Mouse (Mus musculus) heart, embryonic 13.5 days (tissue): ENCODE data around the gene Casz1. TPM values are rescaled to one million over a fixed set of nuclear protein-coding genes. Genes with fewer than 3 reads are reported as not detected.

Source experiments
- ATAC-seq: fragments of 200-750 bp; cut with Nextera tagmentation; 2 replicates; pipeline ENCODE4 v1.8.0; 2017; ENCODE audit warnings: moderate TSS enrichment; ENCODE audit not compliant: insufficient number of reproducible peaks, low FRiP score, low TSS enrichment; ENCODE audit errors: extremely low read depth
- H3K27ac ChIP-seq: fragments of 300-500 bp; sonication (generic); replicated peaks from 2 replicates; pipeline ENCODE4 v1.5.1; 2015; ENCODE audit warnings: moderate library complexity, mild to moderate bottlenecking, inconsistent platforms
- H3K27me3 ChIP-seq: fragments of 300-500 bp; sonication (generic); replicated peaks from 2 replicates; pipeline ENCODE4 v1.6.1; 2015; ENCODE audit warnings: mild to moderate bottlenecking, inconsistent platforms
- H3K36me3 ChIP-seq: fragments of 300-500 bp; sonication (generic); 2 replicates; pipeline ENCODE4 v1.6.1; 2015; ENCODE audit warnings: mild to moderate bottlenecking, inconsistent platforms
- H3K4me1 ChIP-seq: fragments of 300-500 bp; sonication (generic); 2 replicates; pipeline ENCODE4 v1.6.1; 2015; ENCODE audit warnings: inconsistent platforms
- H3K4me2 ChIP-seq: fragments of 300-500 bp; sonication (generic); 2 replicates; pipeline ENCODE4 v1.6.1; 2015; ENCODE audit warnings: inconsistent platforms, mild to moderate bottlenecking, moderate library complexity
- H3K4me3 ChIP-seq: fragments of 300-500 bp; sonication (generic); 2 replicates; pipeline ENCODE4 v1.5.1; 2015; ENCODE audit warnings: moderate library complexity, mild to moderate bottlenecking, inconsistent platforms
- H3K9ac ChIP-seq: fragments of 300-500 bp; sonication (generic); 2 replicates; pipeline ENCODE4 v1.6.1; 2015; ENCODE audit warnings: inconsistent platforms, mild to moderate bottlenecking, moderate library complexity
- H3K9me3 ChIP-seq: fragments of 300-500 bp; sonication (generic); 2 replicates; pipeline ENCODE4 v1.6.1; 2016; ENCODE audit warnings: inconsistent platforms
- WGBS: fragments of 180-500 bp; shearing (Covaris S2); methylation state at CpG from one replicate; pipeline ENCODE4 v1.1.7; 2015; ENCODE audit warnings: mixed read lengths; 5-methylcytosine and 5-hydroxymethylcytosine counted together
- polyA plus RNA-seq: library from polyadenylated mRNA; unstranded; fragments of >200 nt; fragmentation: Nextera tagmentation; extraction: Ambion mirVana; gene quantifications from 2 replicates; pipeline ENCODE4 v1.2.1, GENCODE M21; 2015

The Casz1 gene
- polyA plus RNA-seq, 1 experiment from 2014 or later, result 18.3 TPM

GRCm38 (mm10) chr4:148890892-148891838, 86.9 kb downstream of the Casz1 start:
- no peak; the same call in 1 of the 2 replicates for ATAC-seq
- 11% methylated on average over 52 of the region's 52 CpGs for WGBS
- H3K4me1 ChIP-seq, result peaks cover 52% of the 10 kb centered on the region
- no peaks in the 10 kb centered on the region for H3K36me3 ChIP-seq
- no peaks in the 10 kb centered on the region for H3K9me3 ChIP-seq
- H3K27ac ChIP-seq, result peak overlapping the region; percentile 46
- peaks cover 64% of the 10 kb centered on the region for H3K27me3 ChIP-seq
- H3K4me3 ChIP-seq, result peak overlapping the region; percentile 46
- H3K9ac ChIP-seq, result peak overlapping the region; percentile 70
- H3K4me2 ChIP-seq, result peak overlapping the region; percentile 64

DNA sequence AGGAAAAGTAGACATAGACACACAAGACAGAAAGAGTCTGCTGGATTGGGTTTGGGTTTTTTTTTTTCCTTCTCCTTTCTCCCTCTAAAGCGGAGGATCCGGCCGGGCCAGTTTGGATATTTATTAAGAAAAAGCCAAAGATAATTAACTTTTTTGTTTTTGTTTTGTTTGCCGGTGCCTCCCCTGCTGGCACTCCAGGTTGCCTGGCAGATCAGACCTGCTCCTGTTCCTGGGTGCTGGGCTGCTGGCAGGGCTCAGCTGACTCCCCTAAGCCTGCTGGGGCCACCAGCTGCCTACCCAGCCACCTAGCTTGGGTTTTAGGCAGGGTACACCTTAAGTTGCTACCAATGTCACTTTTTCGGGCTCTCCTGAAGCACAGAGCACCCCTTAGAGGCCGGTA, 91.9 kb downstream of the Casz1 start:
- Histone ChIP-seq H3K27me3 (peaks cover 74% of the 10 kb centered on the region), H3K27ac (no peak overlapping the region), H3K9me3 (no peaks in the 10 kb centered on the region), H3K9ac (no peak overlapping the region), H3K4me1 (peaks cover 47% of the 10 kb centered on the region), H3K36me3 (no peaks in the 10 kb centered on the region), H3K4me3 (no peak overlapping the region), H3K4me2 (no peak overlapping the region)
- WGBS, result 71% methylated on average over 6 of the region's 6 CpGs
- no peak for ATAC-seq

DNA sequence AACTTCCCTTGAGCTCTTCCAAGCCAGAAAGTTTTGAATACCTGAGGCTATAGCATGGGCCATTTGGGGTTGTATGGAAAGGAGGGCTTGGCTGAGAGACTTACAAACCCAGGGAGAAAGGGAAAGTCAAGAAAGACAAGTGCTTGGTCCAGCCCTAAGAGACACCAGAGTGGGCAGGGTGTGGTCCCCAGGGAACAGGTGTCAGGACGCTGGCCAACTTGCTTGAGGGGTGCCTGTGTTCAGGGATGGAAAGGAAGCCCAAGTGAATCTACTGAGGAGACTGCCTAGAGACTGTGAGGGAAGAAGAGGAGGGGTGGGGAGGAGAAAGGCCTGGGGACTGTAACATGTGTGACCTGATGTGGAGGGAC, 95.7 kb downstream of the Casz1 start:
- H3K27ac ChIP-seq, result peak overlapping the region; percentile 89
- peak overlapping the region; percentile 78 for H3K4me3 ChIP-seq
- 21% methylated on average over 1 of the region's 1 CpGs for WGBS
- no peaks in the 10 kb centered on the region for H3K9me3 ChIP-seq
- H3K9ac ChIP-seq, result peak overlapping the region; percentile 93
- no peak for ATAC-seq
- peaks cover 58% of the 10 kb centered on the region for H3K4me1 ChIP-seq
- H3K36me3 ChIP-seq, result 0 out of 2 replicates have a peak, but pooled peaks cover 9% of the 10 kb centered on the region
- H3K27me3 ChIP-seq, result peaks cover 61% of the 10 kb centered on the region
- peak overlapping the region; percentile 89 for H3K4me2 ChIP-seq

GRCm38 (mm10) chr4:148900295-148901211, 96.3 kb downstream of the Casz1 start:
- peak; percentile 69; the same call in 1 of the 2 replicates for ATAC-seq
- under 1% methylated on average over 119 of the region's 123 CpGs for WGBS

GRCm38 (mm10) chr4:148901275-148902052, 97.2 kb downstream of the Casz1 start:
- H3K9me3 ChIP-seq, result no peaks in the 10 kb centered on the region
- H3K4me1 ChIP-seq, result peaks cover 73% of the 10 kb centered on the region
- under 1% methylated on average over 62 of the region's 64 CpGs for WGBS
- 0 out of 2 replicates have a peak, but pooled peaks cover 12% of the 10 kb centered on the region for H3K36me3 ChIP-seq
- ATAC-seq, result no peak
- H3K4me2 ChIP-seq, result peak overlapping the region; percentile 89
- peak overlapping the region; percentile 89 for H3K27ac ChIP-seq
- H3K27me3 ChIP-seq, result peaks cover 57% of the 10 kb centered on the region
- peak overlapping the region; percentile 93 for H3K9ac ChIP-seq
- peak overlapping the region; percentile 78 for H3K4me3 ChIP-seq

More at GRCm38 (mm10) chr4:148900295-148901211, 96.3 kb downstream of the Casz1 start:
- 0 out of 2 replicates have a peak, but pooled peaks cover 12% of the 10 kb centered on the region for H3K36me3 ChIP-seq
- H3K9me3 ChIP-seq, result no peaks in the 10 kb centered on the region
- H3K27me3 ChIP-seq, result peaks cover 59% of the 10 kb centered on the region
- H3K27ac ChIP-seq, result peak overlapping the region; percentile 89
- peak overlapping the region; percentile 89 for H3K4me2 ChIP-seq
- H3K9ac ChIP-seq, result peak overlapping the region; percentile 93
- H3K4me3 ChIP-seq, result peak overlapping the region; percentile 78
- peaks cover 64% of the 10 kb centered on the region for H3K4me1 ChIP-seq

DNA sequence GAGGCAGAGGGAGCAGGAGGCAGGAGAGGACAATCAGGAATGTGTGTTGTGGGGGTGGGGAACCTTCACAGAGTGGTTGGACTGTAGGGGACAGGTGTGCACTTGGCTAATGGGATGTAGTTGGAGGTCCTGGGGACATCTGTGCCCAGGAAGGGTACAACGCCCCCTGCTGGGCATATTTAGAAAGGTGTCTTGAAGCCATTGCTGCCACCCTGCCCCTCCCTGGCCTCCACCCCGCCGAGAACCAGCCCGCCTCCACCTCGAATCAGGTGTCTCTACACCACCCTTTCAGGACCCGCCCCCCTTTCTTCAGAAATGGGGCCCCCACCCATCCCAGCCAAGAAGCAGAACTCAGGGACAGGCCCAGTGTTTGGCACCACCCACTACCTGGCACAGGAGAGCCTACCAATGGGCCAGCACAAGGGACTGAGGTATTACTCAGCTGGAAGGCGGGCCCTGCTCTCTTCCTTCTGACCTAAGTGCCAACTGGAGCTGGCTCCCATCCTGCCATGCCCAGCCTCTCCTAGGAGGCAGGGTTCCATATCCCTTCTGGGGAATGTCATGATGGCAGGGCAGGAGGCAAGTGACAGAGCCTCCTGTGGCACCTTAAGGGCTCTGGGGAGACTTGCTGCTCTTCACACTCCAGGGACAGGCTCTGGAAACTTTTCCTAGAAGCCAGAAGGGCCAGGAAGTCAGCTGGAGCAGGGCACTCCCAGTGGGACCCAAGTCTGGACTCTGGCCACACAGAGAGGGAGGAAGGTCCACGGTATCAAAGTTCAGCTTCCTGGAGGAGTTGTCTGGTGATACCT, 98.9 kb downstream of the Casz1 start:
- peak overlapping the region; percentile 78 for H3K4me3 ChIP-seq

GRCm38 (mm10) chr4:148905295-148905694, 101.1 kb downstream of the Casz1 start:
- H3K36me3 ChIP-seq, result 0 out of 2 replicates have a peak, but pooled peaks cover 12% of the 10 kb centered on the region
- H3K4me3 ChIP-seq, result no peak overlapping the region
- H3K4me1 ChIP-seq, result peaks cover 88% of the 10 kb centered on the region
- ATAC-seq, result no peak
- H3K27ac ChIP-seq, result peak overlapping the region; percentile 21; the same call in 1 of the 2 replicates
- H3K4me2 ChIP-seq, result no peak overlapping the region
- H3K27me3 ChIP-seq, result peaks cover 26% of the 10 kb centered on the region
- H3K9me3 ChIP-seq, result no peaks in the 10 kb centered on the region
- 89% methylated on average over 7 of the region's 7 CpGs for WGBS
- no peak overlapping the region for H3K9ac ChIP-seq

More for the DNA sequence above, 98.9 kb downstream of the Casz1 start:
- H3K27ac ChIP-seq, result peak overlapping the region; percentile 89
- no peak for ATAC-seq
- WGBS, result 28% methylated on average over 8 of the region's 8 CpGs
- H3K9ac ChIP-seq, result peak overlapping the region; percentile 93
- peaks cover 78% of the 10 kb centered on the region for H3K4me1 ChIP-seq
- no peaks in the 10 kb centered on the region for H3K9me3 ChIP-seq
- peaks cover 48% of the 10 kb centered on the region for H3K27me3 ChIP-seq
- H3K36me3 ChIP-seq, result 0 out of 2 replicates have a peak, but pooled peaks cover 12% of the 10 kb centered on the region
- H3K4me2 ChIP-seq, result peak overlapping the region; percentile 89

DNA sequence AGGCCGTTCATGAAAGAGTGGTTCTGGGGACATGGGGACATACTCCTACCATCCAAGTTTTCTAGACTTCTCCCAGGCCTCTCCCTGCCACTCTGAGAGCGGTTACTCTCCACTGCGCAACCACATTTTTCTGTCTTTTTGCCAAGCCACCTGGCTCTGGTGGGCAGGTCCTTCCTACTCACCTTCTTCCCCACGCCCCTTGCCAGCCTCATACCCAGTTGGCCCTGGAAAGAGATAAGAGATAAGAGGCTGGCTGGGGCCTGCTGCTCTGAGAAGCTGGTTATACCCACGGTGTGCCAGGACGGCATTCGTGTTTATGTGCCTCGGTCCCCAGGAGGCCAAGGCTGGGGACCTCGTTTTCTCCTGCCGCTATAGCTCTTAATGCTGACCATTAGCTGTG, 102.6 kb downstream of the Casz1 start:
- Histone ChIP-seq H3K4me2 (no peak overlapping the region), H3K9me3 (no peaks in the 10 kb centered on the region), H3K4me1 (peaks cover 99% of the 10 kb centered on the region), H3K36me3 (0 out of 2 replicates have a peak, but pooled peaks cover 12% of the 10 kb centered on the region), H3K27me3 (peaks cover 18% of the 10 kb centered on the region), H3K27ac (peak overlapping the region; percentile 91; the same call in 1 of the 2 replicates), H3K4me3 (no peak overlapping the region), H3K9ac (peak overlapping the region; percentile 54)
- no peak for ATAC-seq
- 69% methylated on average over 10 of the region's 10 CpGs for WGBS

- Histone ChIP-seq H3K4me1 (peaks cover 99% of the 10 kb centered on the region), H3K9me3 (no peaks in the 10 kb centered on the region), H3K27ac (peak overlapping the region; percentile 91), H3K36me3 (0 out of 2 replicates have a peak, but pooled peaks cover 9% of the 10 kb centered on the region), H3K27me3 (peaks cover 4% of the 10 kb centered on the region; the same call in 1 of the 2 replicates), H3K4me2 (no peak overlapping the region), H3K4me3 (no peak overlapping the region), H3K9ac (peak overlapping the region; percentile 76)
- no peak for ATAC-seq
- 69% methylated on average over 11 of the region's 11 CpGs for WGBS
Observed at GRCm38 (mm10) chr4:148908214-148908681, 104.0 kb downstream of the Casz1 start.
